Mouse (Mus musculus) monocyte, adult 59 days (primary cell): ENCODE measurements around the gene Nlrp9c. TPM values are rescaled to one million over a fixed set of nuclear protein-coding genes. Genes with fewer than 3 reads are reported as not detected.

Experiments
- total RNA-seq, 2 experiments: library from RNA; stranded (reverse); gene quantifications; one replicate each; pipeline ENCODE4 v1.2.4; 2023

The Nlrp9c gene
- not detected for total RNA-seq

GRCm38 (mm10) chr7:26403600-26403999 is at the start of gene Nlrp9c:
Gene Nlrp9c (minus strand): TSS chr7:26403700.

GRCm38 (mm10) chr7:26434813-26435212 is 31.3 kb upstream of the Nlrp9c start, which contains the start of gene Nlrp4a:
Gene Nlrp4a (plus strand): TSS chr7:26435113.

GRCm38 (mm10) chr7:26306926-26307325 is 96.6 kb downstream of the Nlrp9c start, which contains the start of gene Cyp2a4:
Gene Cyp2a4 (plus strand): TSS chr7:26307169.

Other genes starting within 250 kb of the Nlrp9c start
- gene Cyp2b9, start 230.3 kb downstream of the Nlrp9c start, total RNA-seq, result not detected
- gene Vmn1r184, start 143.4 kb downstream of the Nlrp9c start, total RNA-seq, result not detected
- gene Cyp2a4, start 96.5 kb downstream of the Nlrp9c start, total RNA-seq, result not detected
- not detected for gene Nlrp4a, start 31.4 kb upstream of the Nlrp9c start, total RNA-seq
- gene Nlrp9a, start 131.3 kb upstream of the Nlrp9c start, total RNA-seq, result not detected
- gene Vmn1r185, start 214.8 kb upstream of the Nlrp9c start, total RNA-seq, result not detected